Mouse (Mus musculus) hindbrain, embryonic 15.5 days (tissue): ENCODE data around the gene Kctd2. TPM values are rescaled to one million over a fixed set of nuclear protein-coding genes. Genes with fewer than 3 reads are reported as not detected.

ENCODE experiments used
- ATAC-seq: fragments of 200-750 bp; cut with Nextera tagmentation; 2 replicates; pipeline ENCODE4 v1.8.0; 2017; ENCODE audit warnings: low read depth, moderate number of reproducible peaks, moderate TSS enrichment; ENCODE audit not compliant: low FRiP score
- H3K27ac ChIP-seq: fragments of 300-500 bp; sonication (generic); replicated peaks from 2 replicates; pipeline ENCODE4 v1.5.1; 2015; ENCODE audit warnings: mild to moderate bottlenecking, inconsistent platforms
- H3K27me3 ChIP-seq: fragments of 300-500 bp; sonication (generic); 2 replicates; pipeline ENCODE4 v1.6.1; 2015; ENCODE audit warnings: control low read depth, inconsistent platforms
- H3K36me3 ChIP-seq: fragments of 300-500 bp; sonication (generic); 2 replicates; pipeline ENCODE4 v1.6.1; 2015; ENCODE audit warnings: control low read depth, inconsistent platforms
- H3K4me1 ChIP-seq: fragments of 300-500 bp; sonication (generic); replicated peaks from 2 replicates; pipeline ENCODE4 v1.6.1; 2015; ENCODE audit warnings: control low read depth, inconsistent platforms
- H3K4me2 ChIP-seq: fragments of 300-500 bp; sonication (generic); 2 replicates; pipeline ENCODE4 v1.6.1; 2015; ENCODE audit warnings: moderate library complexity, mild to moderate bottlenecking, inconsistent platforms
- H3K4me3 ChIP-seq: fragments of 300-500 bp; sonication (generic); 2 replicates; pipeline ENCODE4 v1.5.1; 2015; ENCODE audit warnings: mild to moderate bottlenecking, inconsistent platforms
- H3K9ac ChIP-seq: fragments of 300-500 bp; sonication (generic); 2 replicates; pipeline ENCODE4 v1.6.1; 2015; ENCODE audit warnings: inconsistent platforms
- H3K9me3 ChIP-seq: fragments of 300-500 bp; sonication (generic); 2 replicates; pipeline ENCODE4 v1.6.1; 2016; ENCODE audit warnings: control low read depth, inconsistent platforms
- WGBS: fragments of 180-500 bp; shearing (Covaris S2); methylation state at CpG from one replicate; pipeline ENCODE4 v1.1.7; 2015; 5-methylcytosine and 5-hydroxymethylcytosine counted together
- polyA plus RNA-seq: library from polyadenylated mRNA; unstranded; fragments of >200 nt; fragmentation: Nextera tagmentation; extraction: Ambion mirVana; gene quantifications from 2 replicates; pipeline ENCODE4 v1.2.1, GENCODE M21; 2015

The Kctd2 gene
- polyA plus RNA-seq, 1 experiment from 2014 or later: 26.2 TPM

DNA sequence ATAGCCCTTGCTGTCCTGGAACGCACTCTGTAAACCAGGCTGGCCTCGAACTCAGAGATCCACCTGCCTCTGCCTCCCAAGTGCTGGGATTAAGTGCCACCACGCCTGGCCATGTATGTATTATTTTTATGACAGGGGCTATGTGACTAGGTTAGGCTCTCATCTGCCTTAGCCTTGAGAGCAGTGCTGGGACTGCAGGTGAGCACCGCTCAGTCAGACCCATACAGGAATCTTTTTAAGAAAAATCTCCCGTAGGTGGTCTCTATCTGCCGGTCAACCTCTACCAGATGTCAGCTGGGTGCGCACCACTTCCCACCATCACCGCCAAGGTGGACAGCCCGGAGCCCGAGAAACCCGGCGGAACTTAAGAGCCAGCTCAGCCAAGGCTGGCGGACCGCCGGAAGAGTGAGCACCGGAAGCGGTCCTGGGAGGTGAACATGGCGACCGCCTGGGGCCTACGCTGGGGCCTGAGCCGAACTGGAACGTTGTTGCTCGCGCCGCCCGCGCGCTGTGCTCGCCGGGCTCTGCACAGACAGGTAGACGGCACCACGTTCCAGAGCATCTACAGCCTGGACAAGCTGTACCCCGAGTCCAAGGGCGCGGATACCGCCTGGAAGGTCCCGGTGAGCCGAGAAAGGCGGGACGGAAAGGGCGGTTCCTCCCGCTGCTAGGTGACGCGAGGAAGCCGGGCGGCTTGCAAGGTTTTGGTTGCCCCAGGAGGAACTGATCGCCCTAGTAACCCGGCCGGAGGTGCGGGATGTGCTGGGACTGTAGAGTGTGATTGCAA is 16.4 kb upstream of the Kctd2 start, which contains the start of gene Mrpl58:
Gene Mrpl58, plus strand, starts transcription at position 415 of the 787 bp plus-strand sequence.
- ATAC-seq: peak; percentile 90
- peak within 1 kb of the TSS; percentile 87 for H3K4me2 ChIP-seq
- H3K36me3 ChIP-seq: peaks cover 19% of the 10 kb centered on the region
- H3K4me1 ChIP-seq: peaks cover 30% of the 10 kb centered on the region
- peak within 1 kb of the TSS; percentile 85 for H3K4me3 ChIP-seq
- H3K9me3 ChIP-seq: no peaks in the 10 kb centered on the region
- H3K9ac ChIP-seq: peak within 1 kb of the TSS; percentile 87
- H3K27me3 ChIP-seq: no peaks in the 10 kb centered on the region
- peak within 1 kb of the TSS; percentile 95 for H3K27ac ChIP-seq
- WGBS: 3% methylated on average over 50 of the region's 50 CpGs

DNA sequence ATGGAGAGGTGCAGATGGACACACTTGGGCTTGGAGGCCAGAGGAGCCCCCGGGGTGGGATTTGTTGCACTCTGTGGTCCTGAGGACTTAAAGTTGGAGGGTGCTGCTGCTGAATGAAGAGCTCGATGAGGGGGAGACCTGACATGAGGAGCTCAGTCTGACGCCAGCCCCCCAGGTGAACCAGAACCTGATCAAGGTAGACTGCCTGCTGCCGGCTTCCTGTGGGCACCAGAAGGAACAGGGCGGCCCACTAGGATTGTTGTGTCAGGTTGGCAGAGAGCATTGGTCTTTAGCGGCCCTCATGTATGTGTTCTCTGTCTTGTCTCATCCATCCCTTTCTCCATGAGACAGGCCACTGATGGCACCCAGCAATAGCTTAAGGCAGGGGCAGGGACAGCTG is 14.2 kb upstream of the Kctd2 start:
- Histone ChIP-seq H3K4me1 (peaks cover 40% of the 10 kb centered on the region), H3K36me3 (peaks cover 24% of the 10 kb centered on the region), H3K27me3 (no peaks in the 10 kb centered on the region), H3K4me3 (no peak overlapping the region), H3K9me3 (no peaks in the 10 kb centered on the region), H3K27ac (no peak overlapping the region), H3K4me2 (no peak overlapping the region), H3K9ac (no peak overlapping the region)
- 93% methylated on average over 6 of the region's 6 CpGs for WGBS
- no peak for ATAC-seq

DNA sequence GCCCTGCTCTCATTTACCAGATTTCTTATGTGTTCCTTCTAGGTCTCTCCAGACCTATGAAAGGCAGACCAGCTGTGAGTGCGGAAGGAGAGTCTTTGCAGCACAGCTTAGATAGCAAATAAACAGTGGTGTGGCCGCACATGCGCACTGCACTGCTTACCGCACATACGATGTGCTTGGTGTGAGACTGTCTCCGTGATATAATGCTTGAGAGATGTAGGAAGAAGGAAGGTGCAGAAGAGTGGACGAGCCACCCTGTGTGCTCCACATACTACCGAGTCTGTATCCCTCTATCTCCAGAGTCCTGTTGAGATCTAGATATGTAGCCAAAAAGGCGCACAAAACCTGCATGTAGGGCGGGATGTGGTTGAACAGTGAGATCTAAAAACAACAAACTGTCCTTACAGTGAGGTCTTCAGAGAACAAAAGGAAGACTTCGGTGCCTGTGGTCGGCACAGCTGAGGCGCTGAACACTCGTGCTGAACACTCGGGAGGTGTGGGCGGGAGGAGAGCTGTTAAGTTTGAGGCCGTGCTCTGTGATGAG is 13.0 kb upstream of the Kctd2 start:
- no peak for ATAC-seq
- H3K9ac ChIP-seq: no peak overlapping the region

DNA sequence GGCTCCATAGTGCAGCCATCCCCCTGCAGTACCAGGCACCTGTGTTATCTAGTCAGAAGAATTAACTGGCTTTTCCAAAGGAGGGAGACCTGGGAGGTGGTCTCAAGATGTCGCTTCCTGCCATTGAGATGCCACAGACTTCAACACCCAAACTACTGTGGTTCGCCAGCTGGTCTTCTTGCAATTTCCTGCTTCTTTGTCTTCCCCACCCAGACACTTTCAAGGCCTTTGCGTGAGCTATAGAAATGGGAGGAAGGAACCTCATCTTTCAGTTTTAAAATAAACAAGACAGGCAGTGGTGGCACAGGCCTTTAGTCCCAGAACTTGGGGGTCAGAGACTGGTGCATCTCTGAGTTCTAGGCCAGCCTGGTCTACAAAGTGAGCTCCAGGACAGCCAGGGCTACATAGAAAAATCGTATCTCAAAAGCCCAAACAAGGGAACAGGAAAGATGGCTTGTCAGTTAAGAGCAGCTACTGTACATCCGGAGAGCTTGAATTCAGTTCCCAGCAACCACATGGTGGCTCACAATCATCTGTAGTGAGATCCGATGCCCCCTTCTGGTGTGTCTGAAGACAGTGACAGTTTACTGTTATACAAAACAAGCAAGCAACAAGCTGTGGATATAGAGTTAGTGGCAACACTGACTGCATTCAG is 11.5 kb upstream of the Kctd2 start:
- Histone ChIP-seq H3K4me1 (peaks cover 40% of the 10 kb centered on the region), H3K4me3 (no peak overlapping the region), H3K9me3 (no peaks in the 10 kb centered on the region), H3K27ac (peak overlapping the region; percentile 63; the same call in 1 of the 2 replicates), H3K36me3 (peaks cover 27% of the 10 kb centered on the region), H3K27me3 (no peaks in the 10 kb centered on the region), H3K9ac (no peak overlapping the region), H3K4me2 (no peak overlapping the region)
- no peak for ATAC-seq
- WGBS: 78% methylated on average over 6 of the region's 6 CpGs

More for the DNA sequence above, 13.0 kb upstream of the Kctd2 start:
- H3K4me1 ChIP-seq: peaks cover 37% of the 10 kb centered on the region
- H3K4me3 ChIP-seq: no peak overlapping the region
- 92% methylated on average over 17 of the region's 17 CpGs for WGBS
- no peaks in the 10 kb centered on the region for H3K9me3 ChIP-seq
- H3K4me2 ChIP-seq: no peak overlapping the region
- H3K27me3 ChIP-seq: no peaks in the 10 kb centered on the region
- no peak overlapping the region for H3K27ac ChIP-seq
- peaks cover 27% of the 10 kb centered on the region for H3K36me3 ChIP-seq

DNA sequence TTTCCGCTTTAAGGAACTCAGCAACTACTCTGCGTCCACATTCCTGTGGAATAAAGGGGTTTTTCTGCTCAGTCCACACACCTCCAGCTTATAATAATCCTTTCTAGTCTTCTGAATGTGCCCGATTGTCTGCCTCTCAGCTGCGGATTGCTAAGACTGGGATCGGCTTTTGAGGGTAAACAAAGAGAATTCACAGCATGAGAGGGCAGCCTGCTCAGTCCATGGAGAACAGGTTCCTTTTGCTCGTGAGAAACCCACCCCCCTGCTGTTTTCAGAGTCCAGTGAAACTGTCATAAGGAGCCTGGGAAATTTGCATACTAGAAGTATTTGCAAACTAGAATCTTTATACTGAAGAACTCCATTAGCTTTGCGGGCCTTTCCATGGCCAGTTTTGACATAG is 10.4 kb upstream of the Kctd2 start:
- 26% methylated on average over 7 of the region's 7 CpGs for WGBS
- H3K4me3 ChIP-seq: no peak overlapping the region
- H3K27me3 ChIP-seq: no peaks in the 10 kb centered on the region
- no peak for ATAC-seq
- peaks cover 41% of the 10 kb centered on the region for H3K4me1 ChIP-seq
- H3K4me2 ChIP-seq: no peak overlapping the region
- no peaks in the 10 kb centered on the region for H3K9me3 ChIP-seq
- peaks cover 27% of the 10 kb centered on the region for H3K36me3 ChIP-seq
- no peak overlapping the region for H3K9ac ChIP-seq
- peak overlapping the region; percentile 63 for H3K27ac ChIP-seq

DNA sequence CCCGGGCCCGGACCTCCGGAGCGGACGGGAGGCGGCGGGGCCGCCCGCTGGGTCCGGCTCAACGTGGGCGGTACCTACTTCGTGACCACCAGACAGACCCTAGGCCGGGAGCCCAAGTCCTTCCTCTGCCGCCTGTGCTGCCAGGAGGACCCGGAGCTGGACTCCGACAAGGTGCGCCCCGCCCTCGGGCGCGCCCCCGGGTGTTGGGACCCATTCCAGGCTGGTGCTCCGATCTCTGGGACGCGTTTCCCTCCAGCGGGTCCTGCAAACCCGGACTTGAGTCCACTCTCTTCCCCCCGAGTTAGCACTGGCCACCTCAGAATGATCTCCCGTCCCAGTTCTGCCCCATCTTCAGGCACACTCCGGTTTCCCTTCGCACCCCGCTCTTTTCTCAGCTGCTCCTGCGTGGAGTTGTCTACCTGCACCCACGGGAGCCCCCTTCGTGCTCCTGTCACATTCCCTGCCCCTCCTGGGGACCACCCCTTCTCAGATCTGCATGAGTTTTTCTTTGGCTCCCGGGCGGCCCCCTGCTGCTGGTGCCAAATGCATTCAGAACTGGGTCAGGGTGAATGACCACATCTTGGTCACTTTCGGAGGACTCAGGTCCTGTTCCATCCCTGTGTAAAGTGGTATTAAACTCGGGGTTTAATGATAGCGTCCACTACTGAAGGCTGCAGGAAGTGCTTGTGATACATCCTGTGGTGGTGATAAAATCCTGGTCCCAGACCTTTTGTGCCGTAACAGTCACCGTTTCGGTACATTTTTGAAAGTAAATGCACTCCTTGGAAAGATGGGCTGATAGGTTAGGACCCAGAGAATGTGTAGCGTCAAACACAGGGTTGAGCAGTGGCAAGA is 635 bp downstream of the Kctd2 start:
- H3K36me3 ChIP-seq: peaks cover 23% of the 10 kb centered on the region
- WGBS: 2% methylated on average over 44 of the region's 45 CpGs

DNA sequence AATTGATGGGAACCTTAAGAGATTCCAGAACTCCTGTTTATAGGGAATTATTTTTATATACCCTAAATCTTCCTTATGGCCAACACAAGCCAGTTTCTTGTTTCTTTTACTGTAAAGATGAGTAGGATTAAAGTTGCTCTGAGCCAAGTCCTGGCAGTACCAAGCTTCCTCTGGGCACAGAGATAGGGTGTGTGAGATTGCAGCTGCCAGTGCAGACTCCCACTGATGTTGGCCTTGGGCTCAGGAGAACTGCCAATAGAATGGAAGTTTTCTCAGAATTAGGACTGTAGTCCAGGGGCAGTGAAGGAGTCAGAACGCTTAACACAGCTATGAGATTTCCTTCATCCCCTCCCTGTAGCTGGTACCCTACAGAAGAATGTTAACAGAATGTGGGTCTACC is 1.4 kb downstream of the Kctd2 start:
- Histone ChIP-seq H3K36me3 (peaks cover 20% of the 10 kb centered on the region), H3K9ac (peak overlapping the region; percentile 91; the same call in 1 of the 2 replicates), H3K4me1 (peaks cover 35% of the 10 kb centered on the region), H3K27me3 (no peaks in the 10 kb centered on the region), H3K27ac (no peak overlapping the region; the same call in 1 of the 2 replicates), H3K9me3 (no peaks in the 10 kb centered on the region), H3K4me2 (peak overlapping the region; percentile 94), H3K4me3 (peak overlapping the region; percentile 71)
- ATAC-seq: no peak
- 58% methylated on average over 1 of the region's 1 CpGs for WGBS

More for the DNA sequence above, 635 bp downstream of the Kctd2 start:
- H3K4me1 ChIP-seq: peaks cover 35% of the 10 kb centered on the region
- ATAC-seq: peak; percentile 67
- H3K27me3 ChIP-seq: no peaks in the 10 kb centered on the region
- peak overlapping the region; percentile 92 for H3K27ac ChIP-seq
- no peaks in the 10 kb centered on the region for H3K9me3 ChIP-seq
- peak overlapping the region; percentile 94 for H3K4me2 ChIP-seq
- peak overlapping the region; percentile 71 for H3K4me3 ChIP-seq
- peak overlapping the region; percentile 91 for H3K9ac ChIP-seq

DNA sequence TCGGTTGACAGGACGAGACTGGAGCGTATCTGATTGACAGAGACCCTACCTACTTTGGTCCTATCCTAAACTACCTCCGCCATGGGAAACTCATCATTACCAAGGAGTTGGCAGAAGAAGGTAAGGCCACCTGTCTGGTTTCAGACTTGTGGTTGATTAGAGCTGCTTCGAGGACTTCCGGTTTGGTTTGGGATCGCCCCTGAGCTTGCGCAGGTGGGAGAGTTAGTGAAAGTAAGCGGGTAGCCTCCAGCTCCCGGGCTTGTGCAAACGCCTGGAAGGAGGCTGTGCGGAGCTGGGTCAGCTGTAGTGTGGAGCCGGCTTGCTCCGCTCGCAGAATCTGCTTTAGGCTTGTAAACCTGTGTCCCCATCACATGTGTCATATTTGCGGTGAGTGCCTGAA is 2.0 kb downstream of the Kctd2 start:
- no peak overlapping the region for H3K27ac ChIP-seq
- H3K4me1 ChIP-seq: peaks cover 35% of the 10 kb centered on the region
- H3K9ac ChIP-seq: no peak overlapping the region
- peak overlapping the region; percentile 94; the same call in 1 of the 2 replicates for H3K4me2 ChIP-seq
- H3K36me3 ChIP-seq: peaks cover 20% of the 10 kb centered on the region
- H3K27me3 ChIP-seq: no peaks in the 10 kb centered on the region
- 94% methylated on average over 16 of the region's 16 CpGs for WGBS
- H3K9me3 ChIP-seq: no peaks in the 10 kb centered on the region
- no peak overlapping the region for H3K4me3 ChIP-seq
- ATAC-seq: no peak

DNA sequence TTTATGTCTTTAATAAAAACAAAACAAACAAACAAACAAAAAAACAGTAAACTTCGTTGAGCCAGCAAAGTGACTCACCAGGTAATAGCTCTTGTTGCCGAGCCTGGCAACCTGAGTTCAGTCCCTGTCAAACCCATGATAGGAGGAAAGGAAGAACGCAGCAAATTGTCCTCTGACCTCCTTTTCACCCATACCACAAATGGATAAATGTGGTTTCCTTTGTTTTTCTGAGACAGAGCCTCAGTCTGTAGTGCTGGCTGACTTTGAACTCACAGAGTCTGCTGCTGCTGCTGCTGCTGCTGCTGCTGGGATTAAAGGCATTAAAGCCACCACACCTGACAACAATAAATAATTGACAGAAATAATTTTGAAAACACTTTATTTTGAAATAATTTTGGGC is 3.2 kb downstream of the Kctd2 start:
- H3K9ac ChIP-seq: no peak overlapping the region
- H3K4me1 ChIP-seq: peaks cover 44% of the 10 kb centered on the region
- ATAC-seq: no peak
- H3K9me3 ChIP-seq: no peaks in the 10 kb centered on the region
- no peak overlapping the region for H3K27ac ChIP-seq
- H3K27me3 ChIP-seq: no peaks in the 10 kb centered on the region
- peaks cover 17% of the 10 kb centered on the region for H3K36me3 ChIP-seq
- 84% methylated on average over 3 of the region's 3 CpGs for WGBS
- H3K4me3 ChIP-seq: no peak overlapping the region
- H3K4me2 ChIP-seq: no peak overlapping the region

DNA sequence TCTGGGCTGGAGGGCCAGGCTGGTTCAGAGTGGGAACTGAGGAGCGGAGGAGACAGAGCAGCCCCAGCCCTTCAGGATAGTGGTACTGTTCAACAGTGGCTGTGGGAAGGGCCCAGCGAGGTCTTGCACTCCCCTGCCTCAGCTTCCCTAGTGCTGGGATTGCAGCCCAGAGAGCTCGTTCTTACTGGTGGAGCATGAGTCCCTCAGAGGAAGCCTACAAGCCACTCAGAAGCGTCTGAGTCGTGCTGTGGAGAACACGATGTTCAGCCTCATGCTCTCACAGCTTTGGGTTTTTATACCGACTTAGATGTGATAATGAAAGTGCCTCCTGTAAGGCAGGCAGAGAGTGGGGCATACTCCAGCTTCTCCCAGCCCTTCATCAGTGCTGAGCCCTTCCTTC is 4.7 kb downstream of the Kctd2 start:
- Histone ChIP-seq H3K4me2 (no peak overlapping the region), H3K27ac (no peak overlapping the region), H3K9me3 (no peaks in the 10 kb centered on the region), H3K4me3 (no peak overlapping the region), H3K36me3 (peaks cover 21% of the 10 kb centered on the region), H3K4me1 (peaks cover 34% of the 10 kb centered on the region), H3K9ac (no peak overlapping the region), H3K27me3 (no peaks in the 10 kb centered on the region)
- no peak for ATAC-seq
- WGBS: 89% methylated on average over 7 of the region's 7 CpGs

DNA sequence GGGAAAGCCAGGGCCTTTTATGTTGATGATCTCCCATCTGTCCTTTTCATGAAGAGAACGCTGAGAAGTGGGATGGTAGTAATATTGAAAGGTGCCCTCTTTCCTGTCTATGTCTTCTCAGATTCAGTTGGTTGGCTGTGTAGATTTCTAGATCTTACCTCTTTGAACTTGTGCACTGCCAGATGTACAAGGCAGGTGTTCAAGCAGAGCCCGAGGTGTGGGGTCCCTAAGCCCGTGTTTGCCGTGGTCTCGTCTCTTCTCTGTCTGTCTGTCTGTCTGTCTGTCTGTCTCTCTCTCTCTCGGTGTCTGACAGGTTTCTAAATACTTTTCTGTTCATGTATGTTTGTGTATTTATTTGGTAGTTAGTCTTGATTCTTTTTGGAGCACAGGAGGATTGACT is 5.7 kb downstream of the Kctd2 start:
- H3K4me1 ChIP-seq: peaks cover 32% of the 10 kb centered on the region
- H3K9me3 ChIP-seq: no peaks in the 10 kb centered on the region
- no peak overlapping the region for H3K27ac ChIP-seq
- ATAC-seq: no peak
- H3K4me2 ChIP-seq: no peak overlapping the region
- no peak overlapping the region for H3K4me3 ChIP-seq
- peaks cover 31% of the 10 kb centered on the region for H3K36me3 ChIP-seq
- H3K9ac ChIP-seq: no peak overlapping the region
- H3K27me3 ChIP-seq: no peaks in the 10 kb centered on the region
- WGBS: 95% methylated on average over 6 of the region's 6 CpGs
